Mouse (Mus musculus): ENCODE measurements around the gene Fra10ac1. TPM values are rescaled to one million over a fixed set of nuclear protein-coding genes. Genes with fewer than 3 reads are reported as not detected.
A peak's percentile ranks its signal among the peaks of the same experiment; 100 is the strongest.

Fra10ac1 gene
- polyA plus RNA-seq, 1 experiment = 7.1 TPM

DNA sequence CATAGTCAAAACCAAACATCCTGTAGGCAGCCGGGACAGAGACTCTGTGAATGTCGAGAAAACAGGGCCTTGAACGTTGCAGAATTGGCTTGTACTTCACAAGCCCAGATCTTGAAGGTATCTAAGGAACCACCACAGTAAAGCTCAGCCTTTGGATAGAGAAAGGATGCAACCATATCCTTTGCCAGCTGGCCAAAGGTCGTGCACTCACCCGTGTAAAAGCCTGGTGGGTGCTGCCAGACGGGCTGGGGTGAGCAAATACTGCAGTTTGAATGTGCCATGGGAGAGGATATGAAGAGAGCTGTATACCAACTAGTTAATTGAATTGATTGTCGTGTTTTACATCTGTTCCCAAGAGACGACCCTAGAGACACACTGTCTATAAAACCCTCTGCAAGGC is 8.1 kb upstream of the Fra10ac1 start:
- Histone ChIP-seq H3K27me3 (ENCODE audit: control insufficient read depth, insufficient read depth, low read length) (no peaks in the 10 kb centered on the region), H3K27ac (ENCODE audit: control insufficient read depth, insufficient read depth, low read depth, low read length) (no peak overlapping the region), H3K36me3 (ENCODE audit: control insufficient read depth, insufficient read depth, low read length) (no peaks in the 10 kb centered on the region), H3K4me1 (ENCODE audit: control insufficient read depth, insufficient read depth, low read length) (no peaks in the 10 kb centered on the region), H3K4me3 (ENCODE audit: control insufficient read depth, low read depth, low read length) (no peak overlapping the region)
- TF ChIP-seq CTCF (IDR thresholded peaks at IDR 0.05; ENCODE audit: control insufficient read depth, insufficient read depth, insufficient replicate concordance, low read depth, low read length) (no peak), POLR2A (IDR thresholded peaks at IDR 0.05; ENCODE audit: control insufficient read depth, low read depth, low read length) (no peak)

GRCm38 (mm10) chr19:38228699-38229098 is 4.7 kb upstream of the Fra10ac1 start:
- Histone ChIP-seq H3K4me1 (ENCODE audit: control insufficient read depth, insufficient read depth, low read length) (no peaks in the 10 kb centered on the region; the same call in 1 of the 2 replicates), H3K36me3 (ENCODE audit: control insufficient read depth, insufficient read depth, low read length) (no peaks in the 10 kb centered on the region), H3K27me3 (ENCODE audit: control insufficient read depth, insufficient read depth, low read length) (no peaks in the 10 kb centered on the region), H3K27ac (ENCODE audit: control insufficient read depth, insufficient read depth, low read depth, low read length) (no peak overlapping the region), H3K4me3 (ENCODE audit: control insufficient read depth, low read depth, low read length) (no peak overlapping the region)
- TF ChIP-seq POLR2A (IDR thresholded peaks at IDR 0.05; ENCODE audit: control insufficient read depth, low read depth, low read length) (no peak), CTCF (IDR thresholded peaks at IDR 0.05; ENCODE audit: control insufficient read depth, insufficient read depth, insufficient replicate concordance, low read depth, low read length) (peak; percentile 71; the same call in 1 of the 2 replicates)

DNA sequence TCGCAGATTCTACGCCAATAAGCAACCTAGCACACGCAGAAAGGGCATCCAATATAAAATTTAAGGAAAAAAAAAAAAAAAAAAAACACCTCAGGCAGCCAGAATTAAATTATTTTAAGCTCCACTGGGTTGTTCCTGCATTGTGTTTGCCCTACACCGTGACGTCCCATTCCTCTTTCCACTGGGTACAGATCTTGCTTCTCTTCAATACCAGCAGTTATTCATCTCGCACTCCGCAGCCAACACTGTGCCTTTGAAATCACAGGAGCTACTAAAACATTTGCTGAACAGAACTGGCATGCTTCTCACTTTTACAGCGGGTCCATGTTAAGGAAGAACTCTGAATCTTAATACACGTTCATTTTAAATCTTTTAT is 717 bp upstream of the Fra10ac1 start:
- Histone ChIP-seq H3K27ac (ENCODE audit: control insufficient read depth, insufficient read depth, low read depth, low read length) (peak overlapping the region; percentile 73), H3K4me3 (ENCODE audit: control insufficient read depth, low read depth, low read length) (peak overlapping the region; percentile 99), H3K27me3 (ENCODE audit: control insufficient read depth, insufficient read depth, low read length) (no peaks in the 10 kb centered on the region), H3K36me3 (ENCODE audit: control insufficient read depth, insufficient read depth, low read length) (no peaks in the 10 kb centered on the region; the same call in 1 of the 2 replicates), H3K4me1 (ENCODE audit: control insufficient read depth, insufficient read depth, low read length) (no peaks in the 10 kb centered on the region; the same call in 1 of the 2 replicates)
- TF ChIP-seq POLR2A (IDR thresholded peaks at IDR 0.05; ENCODE audit: control insufficient read depth, low read depth, low read length) (no peak), CTCF (IDR thresholded peaks at IDR 0.05; ENCODE audit: control insufficient read depth, insufficient read depth, insufficient replicate concordance, low read depth, low read length) (no peak)

- peak overlapping the region; percentile 91 for H3K27ac ChIP-seq (ENCODE audit: control insufficient read depth, insufficient read depth, low read depth, low read length)
- H3K4me1 ChIP-seq (ENCODE audit: control insufficient read depth, insufficient read depth, low read length) = no peaks in the 10 kb centered on the region; the same call in 1 of the 2 replicates
- no peaks in the 10 kb centered on the region for H3K27me3 ChIP-seq (ENCODE audit: control insufficient read depth, insufficient read depth, low read length)
- TF ChIP-seq POLR2A (IDR thresholded peaks at IDR 0.05; ENCODE audit: control insufficient read depth, low read depth, low read length) (no peak), CTCF (IDR thresholded peaks at IDR 0.05; ENCODE audit: control insufficient read depth, insufficient read depth, insufficient replicate concordance, low read depth, low read length) (no peak)
- no peaks in the 10 kb centered on the region; the same call in 1 of the 2 replicates for H3K36me3 ChIP-seq (ENCODE audit: control insufficient read depth, insufficient read depth, low read length)
- peak overlapping the region; percentile 99 for H3K4me3 ChIP-seq (ENCODE audit: control insufficient read depth, low read depth, low read length)
Observed at GRCm38 (mm10) chr19:38223356-38223904, 526 bp downstream of the Fra10ac1 start.

- Histone ChIP-seq H3K36me3 (ENCODE audit: control insufficient read depth, insufficient read depth, low read length) (no peaks in the 10 kb centered on the region; the same call in 1 of the 2 replicates), H3K27ac (ENCODE audit: control insufficient read depth, insufficient read depth, low read depth, low read length) (no peak overlapping the region), H3K27me3 (ENCODE audit: control insufficient read depth, insufficient read depth, low read length) (no peaks in the 10 kb centered on the region), H3K4me1 (ENCODE audit: control insufficient read depth, insufficient read depth, low read length) (no peaks in the 10 kb centered on the region), H3K4me3 (ENCODE audit: control insufficient read depth, low read depth, low read length) (no peak overlapping the region)
- TF ChIP-seq CTCF (IDR thresholded peaks at IDR 0.05; ENCODE audit: control insufficient read depth, insufficient read depth, insufficient replicate concordance, low read depth, low read length) (no peak), POLR2A (IDR thresholded peaks at IDR 0.05; ENCODE audit: control insufficient read depth, low read depth, low read length) (no peak)
Observed at GRCm38 (mm10) chr19:38217696-38218095, 6.3 kb downstream of the Fra10ac1 start.

DNA sequence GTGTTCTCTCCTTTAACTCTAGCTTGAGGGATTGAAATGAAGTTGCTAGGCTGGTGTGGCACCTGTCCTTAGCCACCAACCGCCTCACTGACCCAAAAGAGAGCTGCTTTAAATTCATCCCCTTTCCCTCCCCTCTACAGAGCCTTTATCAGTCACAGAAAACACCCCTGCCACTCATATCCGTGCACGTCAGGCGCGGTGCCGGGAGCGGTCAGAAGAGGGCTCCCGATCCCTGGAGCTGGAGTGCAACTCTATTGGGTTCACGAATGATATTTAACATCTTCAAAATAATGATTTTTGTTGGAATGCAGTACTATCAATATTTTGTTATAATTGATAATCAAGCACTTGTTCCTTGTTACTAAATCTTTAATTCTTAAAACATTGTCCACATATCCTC is 17.3 kb downstream of the Fra10ac1 start:
- Histone ChIP-seq H3K27me3 (ENCODE audit: control insufficient read depth, insufficient read depth, low read length) (no peaks in the 10 kb centered on the region), H3K4me3 (ENCODE audit: control insufficient read depth, low read depth, low read length) (no peak overlapping the region), H3K27ac (ENCODE audit: control insufficient read depth, insufficient read depth, low read depth, low read length) (no peak overlapping the region), H3K36me3 (ENCODE audit: control insufficient read depth, insufficient read depth, low read length) (peaks cover 2% of the 10 kb centered on the region; the same call in 1 of the 2 replicates), H3K4me1 (ENCODE audit: control insufficient read depth, insufficient read depth, low read length) (no peaks in the 10 kb centered on the region)
- TF ChIP-seq POLR2A (IDR thresholded peaks at IDR 0.05; ENCODE audit: control insufficient read depth, low read depth, low read length) = no peak
- no peak; the same call in 1 of the 2 replicates for TF ChIP-seq CTCF (IDR thresholded peaks at IDR 0.05; ENCODE audit: control insufficient read depth, insufficient read depth, insufficient replicate concordance, low read depth, low read length)

DNA sequence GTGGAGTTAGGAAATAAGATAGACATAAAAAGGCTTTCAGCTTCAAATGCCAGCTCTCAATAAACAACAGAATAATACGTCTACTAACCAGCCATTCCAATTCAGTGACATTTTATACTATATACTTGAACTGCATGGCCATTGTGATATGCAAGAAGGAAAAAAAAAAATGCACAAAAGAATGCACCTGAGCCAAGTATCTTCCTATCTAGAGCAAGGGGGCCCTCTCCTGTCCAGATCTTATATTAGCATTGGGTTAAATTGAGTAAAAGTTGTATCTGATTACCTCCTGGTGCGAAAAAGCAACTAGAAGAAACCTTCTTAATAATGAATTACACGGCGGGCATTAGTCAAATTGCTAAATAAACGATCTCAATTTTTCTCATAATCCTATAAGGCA is 25.2 kb downstream of the Fra10ac1 start:
- no peak overlapping the region for H3K4me3 ChIP-seq (ENCODE audit: control insufficient read depth, low read depth, low read length)
- no peaks in the 10 kb centered on the region for H3K27me3 ChIP-seq (ENCODE audit: control insufficient read depth, insufficient read depth, low read length)
- H3K4me1 ChIP-seq (ENCODE audit: control insufficient read depth, insufficient read depth, low read length) = no peaks in the 10 kb centered on the region
- no peak overlapping the region for H3K27ac ChIP-seq (ENCODE audit: control insufficient read depth, insufficient read depth, low read depth, low read length)
- H3K36me3 ChIP-seq (ENCODE audit: control insufficient read depth, insufficient read depth, low read length) = peaks cover 4% of the 10 kb centered on the region
- TF ChIP-seq CTCF (IDR thresholded peaks at IDR 0.05; ENCODE audit: control insufficient read depth, insufficient read depth, insufficient replicate concordance, low read depth, low read length) = no peak
- no peak for TF ChIP-seq POLR2A (IDR thresholded peaks at IDR 0.05; ENCODE audit: control insufficient read depth, low read depth, low read length)
